Mouse (Mus musculus): ENCODE measurements around the gene Gm9833.

Gene Gm9833

DNA sequence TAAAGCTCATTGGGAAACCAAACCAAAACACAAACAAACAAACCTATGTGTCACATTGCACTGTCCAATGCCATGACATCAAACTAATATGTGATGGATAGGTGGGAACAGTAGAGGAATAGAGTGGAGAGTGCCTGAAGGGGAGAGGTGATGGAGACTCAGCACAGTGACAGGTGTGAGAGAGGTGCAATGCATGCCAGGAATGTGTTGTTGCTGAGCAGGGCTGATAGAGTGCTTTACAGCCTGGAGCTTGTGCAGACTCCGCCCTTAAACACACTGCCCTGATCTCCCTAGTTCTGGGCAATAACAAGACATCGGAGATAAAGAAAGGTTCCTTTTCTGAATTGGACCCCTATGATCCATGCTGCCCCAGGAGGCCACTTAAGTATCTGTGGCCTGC is 36.2 kb downstream of the Gm9833 start:
- no peak for DNase-seq

DNA sequence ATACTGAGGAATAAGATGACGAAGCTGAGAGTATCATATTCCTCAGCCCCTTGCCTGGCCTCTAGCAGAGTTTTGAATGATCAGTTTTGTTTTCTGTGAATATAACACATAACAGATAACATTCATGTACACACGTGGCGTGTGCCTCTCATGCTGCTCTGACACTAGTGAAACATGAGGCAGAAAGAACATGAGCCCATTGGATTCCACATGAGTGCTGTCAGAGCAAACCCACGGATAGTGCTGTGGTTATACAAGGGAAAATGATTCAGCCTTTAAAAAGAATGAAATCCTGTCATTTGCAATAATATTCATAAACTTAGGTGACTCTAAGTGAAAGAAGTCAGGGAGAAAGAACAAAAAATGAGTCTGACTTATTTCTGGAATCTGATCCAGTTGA is 37.4 kb downstream of the Gm9833 start:
- no peak for DNase-seq

DNA sequence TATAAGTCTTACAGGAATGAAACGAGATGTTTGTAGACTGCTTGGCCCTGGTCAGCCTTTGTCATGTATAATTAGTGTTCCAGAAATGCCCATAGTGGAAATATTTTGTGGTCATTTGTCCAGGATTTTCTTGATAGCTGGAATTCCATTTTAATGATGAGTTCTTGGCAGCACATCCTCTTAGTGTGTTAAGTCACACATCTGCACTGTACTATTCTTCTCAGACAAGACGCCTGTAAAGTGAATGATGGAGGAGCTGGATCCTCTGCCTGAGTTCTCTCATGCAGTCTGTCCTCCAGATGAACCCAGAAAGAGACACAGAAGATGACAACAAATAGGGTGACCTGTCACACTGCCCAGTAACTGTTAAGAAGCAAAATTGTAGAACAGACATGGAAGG is 38.1 kb downstream of the Gm9833 start:
- peak; percentile 23 for DNase-seq

DNA sequence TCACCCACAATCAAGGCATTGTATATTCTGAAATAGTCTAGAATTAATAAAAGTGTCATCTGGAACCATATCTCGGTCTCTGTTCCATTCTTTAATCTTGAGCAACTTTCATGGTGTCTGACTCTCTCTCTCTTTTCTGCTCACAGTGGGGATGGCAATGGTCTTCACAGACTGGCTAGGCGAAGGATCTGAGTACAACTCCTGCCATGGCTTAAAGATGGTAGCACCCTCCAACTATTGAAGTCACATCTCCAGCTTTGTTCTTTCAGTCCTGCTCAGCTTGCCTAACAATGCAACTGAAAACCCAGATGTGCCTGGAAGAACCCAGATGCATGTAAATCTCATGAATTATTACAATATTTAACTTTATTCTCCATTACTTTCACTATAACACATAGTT is 38.6 kb downstream of the Gm9833 start:
- no peak for DNase-seq

DNA sequence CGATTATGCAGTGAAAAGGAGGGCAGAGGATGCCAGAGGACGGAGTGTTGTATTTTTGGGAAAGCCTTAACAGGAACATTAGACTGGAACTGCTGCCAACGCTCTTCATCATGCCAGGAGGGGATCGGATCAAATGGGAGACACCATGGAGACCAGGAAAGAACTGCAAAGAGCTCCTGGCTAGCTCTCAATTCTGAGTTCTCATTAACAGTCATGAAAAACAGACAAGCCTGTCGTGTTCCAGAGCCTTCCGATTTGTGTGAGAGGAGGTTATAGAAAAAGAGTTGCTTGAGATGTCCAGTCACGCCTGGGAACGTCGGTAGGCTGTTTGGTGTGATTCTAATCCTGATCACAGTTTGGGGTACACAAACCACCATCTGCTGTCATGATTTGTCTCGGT is 39.0 kb downstream of the Gm9833 start:
- DNase-seq = no peak

DNA sequence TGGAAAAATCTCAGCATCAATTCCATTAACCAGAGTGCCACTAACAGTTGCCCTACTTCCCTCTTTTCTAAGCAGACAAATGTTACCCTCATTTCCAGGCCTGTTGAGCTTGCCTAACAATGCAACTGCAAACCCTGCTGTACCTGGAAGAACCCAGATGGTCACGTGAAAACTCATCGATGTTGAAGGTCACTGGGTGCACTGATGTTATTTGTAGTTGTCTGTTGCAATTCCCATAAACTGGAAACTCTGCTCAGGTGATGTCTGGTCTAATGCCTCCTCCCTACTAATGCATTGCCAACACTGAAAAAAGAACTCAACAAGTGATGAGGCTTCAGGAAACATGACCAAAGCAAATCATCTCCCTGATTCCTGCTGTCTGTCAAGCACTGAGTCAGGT is 39.6 kb downstream of the Gm9833 start:
- no peak for DNase-seq

All from kidney, adult 9 months (tissue).